Mouse (Mus musculus) midbrain, embryonic 16.5 days (tissue): Measurements from ENCODE around the gene Frrs1. TPM values are rescaled to one million over a fixed set of nuclear protein-coding genes. Genes with fewer than 3 reads are reported as not detected.

Experiments used
- ATAC-seq: fragments of 200-750 bp; cut with Nextera tagmentation; 2 replicates; pipeline ENCODE4 v1.8.0; 2017; ENCODE audit warnings: moderate TSS enrichment
- H3K27ac ChIP-seq: fragments of 300-500 bp; sonication (generic); 2 replicates; pipeline ENCODE4 v1.5.1; 2014; ENCODE audit warnings: mild to moderate bottlenecking, low read length, mixed read lengths
- H3K27me3 ChIP-seq: fragments of 300-500 bp; sonication (generic); 2 replicates; pipeline ENCODE4 v1.6.1; 2014; ENCODE audit warnings: low read depth, low read length, mixed read lengths; ENCODE audit not compliant: control insufficient read depth, insufficient read depth
- H3K36me3 ChIP-seq: fragments of 300-500 bp; sonication (generic); 2 replicates; pipeline ENCODE4 v1.6.1; 2014; ENCODE audit warnings: mild to moderate bottlenecking, low read length, moderate library complexity, mixed read lengths; ENCODE audit not compliant: control insufficient read depth, insufficient read depth
- H3K4me1 ChIP-seq: fragments of 300-500 bp; sonication (generic); 2 replicates; pipeline ENCODE4 v1.6.1; 2014; ENCODE audit warnings: mild to moderate bottlenecking, low read length, mixed read lengths; ENCODE audit not compliant: control insufficient read depth, insufficient read depth
- H3K4me2 ChIP-seq: fragments of 300-500 bp; sonication (generic); 2 replicates; pipeline ENCODE4 v1.6.1; 2014; ENCODE audit warnings: mild to moderate bottlenecking, low read length, mixed read lengths
- H3K4me3 ChIP-seq: fragments of 300-500 bp; sonication (generic); 2 replicates; pipeline ENCODE4 v1.5.1; 2014; ENCODE audit warnings: low read depth, mild to moderate bottlenecking, low read length, moderate library complexity, mixed read lengths
- H3K9ac ChIP-seq: fragments of 300-500 bp; sonication (generic); 2 replicates; pipeline ENCODE4 v1.6.1; 2014; ENCODE audit warnings: low read depth, low read length, mixed read lengths
- H3K9me3 ChIP-seq: fragments of 300-500 bp; sonication (generic); replicated peaks from 2 replicates; pipeline ENCODE4 v1.6.1; 2014; ENCODE audit warnings: mild to moderate bottlenecking, low read length, mixed read lengths; ENCODE audit not compliant: control insufficient read depth, poor library complexity, severe bottlenecking
- WGBS: fragments of 180-500 bp; shearing (Covaris S2); extraction: QIAGEN DNeasy Blood & Tissue Kit; methylation state at CpG from one replicate; pipeline ENCODE4 v1.1.7; 2014; 5-methylcytosine and 5-hydroxymethylcytosine counted together
- polyA plus RNA-seq: library from polyadenylated mRNA; unstranded; fragments of >200 nt; fragmentation: Nextera tagmentation; extraction: Ambion mirVana; gene quantifications from 2 replicates; pipeline ENCODE4 v1.2.1, GENCODE M21; 2015

Gene Frrs1
- polyA plus RNA-seq, 1 experiment from 2014 or later, result 7.6 TPM

DNA sequence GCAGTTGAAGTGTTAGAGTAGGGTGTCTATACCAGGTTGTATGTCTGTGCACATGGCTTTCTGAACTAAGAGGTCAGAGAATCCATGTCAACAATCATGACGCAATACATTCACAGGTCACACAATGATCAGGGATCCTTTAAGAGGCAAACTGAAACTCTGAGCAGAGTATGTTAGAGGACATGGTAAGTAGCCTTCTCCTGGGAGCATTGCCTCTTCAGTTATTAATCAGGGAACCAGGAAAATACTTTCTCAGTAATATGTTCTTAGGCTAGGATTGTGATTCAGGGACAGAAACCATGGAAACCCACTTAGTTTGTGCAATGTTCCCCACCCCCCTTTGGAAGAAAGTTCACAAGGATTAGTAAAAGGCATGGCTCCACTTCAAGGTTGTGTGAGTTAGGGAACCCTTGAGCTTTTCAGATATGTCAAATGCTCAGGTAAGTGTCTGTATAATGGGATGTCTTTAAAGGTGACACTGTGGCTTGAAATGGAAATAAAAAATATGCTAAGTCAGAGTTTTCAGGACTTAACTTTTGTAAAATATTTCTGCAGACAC is 82.4 kb downstream of the Frrs1 start:
- Histone ChIP-seq H3K4me2 (no peak overlapping the region), H3K27me3 (no peaks in the 10 kb centered on the region), H3K4me1 (no peaks in the 10 kb centered on the region), H3K9ac (no peak overlapping the region), H3K36me3 (no peaks in the 10 kb centered on the region), H3K9me3 (no peaks in the 10 kb centered on the region), H3K27ac (no peak overlapping the region), H3K4me3 (no peak overlapping the region)
- ATAC-seq, result no peak
- 100% methylated on average over 1 of the region's 1 CpGs for WGBS

DNA sequence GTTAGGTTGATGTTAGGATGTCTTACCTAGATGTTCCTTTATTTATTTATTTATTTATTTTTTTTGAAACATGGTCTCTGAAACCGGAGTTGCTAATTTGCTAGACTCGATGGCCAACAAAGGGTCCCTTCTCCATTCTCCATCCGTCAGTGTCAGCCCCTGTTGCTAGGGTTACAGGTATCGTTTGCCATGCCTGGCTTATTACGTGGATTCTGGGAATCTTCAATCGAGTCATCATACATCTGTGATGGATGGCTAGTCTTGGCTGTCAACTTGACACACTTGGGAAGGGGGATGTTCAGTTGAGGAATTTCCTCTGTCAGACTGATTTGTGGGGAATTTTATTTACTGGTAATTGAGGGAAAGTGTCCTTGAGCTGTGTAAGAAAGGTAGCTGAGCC is 83.5 kb downstream of the Frrs1 start:
- Histone ChIP-seq H3K27me3 (no peaks in the 10 kb centered on the region), H3K9ac (no peak overlapping the region), H3K4me2 (no peak overlapping the region), H3K9me3 (no peaks in the 10 kb centered on the region), H3K36me3 (no peaks in the 10 kb centered on the region), H3K4me1 (no peaks in the 10 kb centered on the region), H3K27ac (no peak overlapping the region), H3K4me3 (no peak overlapping the region)
- no peak for ATAC-seq
- 79% methylated on average over 6 of the region's 6 CpGs for WGBS

DNA sequence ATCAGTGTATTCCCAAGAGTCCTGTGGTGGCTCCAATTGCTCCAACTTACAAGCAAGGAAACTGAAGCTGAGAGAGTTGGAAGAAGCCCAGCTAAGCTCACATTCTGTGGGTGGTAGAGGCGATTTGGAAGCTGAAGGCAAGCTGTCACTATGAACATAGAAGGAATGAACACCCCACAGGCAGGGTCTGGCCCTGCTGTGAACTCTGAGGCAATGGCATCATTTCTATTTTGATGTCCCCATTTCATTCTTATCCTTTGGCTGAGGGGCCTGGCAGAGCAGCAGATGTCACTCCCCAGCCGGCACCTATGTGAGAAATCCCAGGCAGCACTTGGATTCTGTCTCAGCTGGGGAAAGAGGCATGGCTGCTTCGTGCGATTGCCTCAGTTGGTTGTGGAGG is 84.2 kb downstream of the Frrs1 start:
- no peak overlapping the region for H3K27ac ChIP-seq
- WGBS, result 87% methylated on average over 4 of the region's 4 CpGs
- ATAC-seq, result no peak
- H3K4me2 ChIP-seq, result no peak overlapping the region
- H3K27me3 ChIP-seq, result no peaks in the 10 kb centered on the region
- H3K36me3 ChIP-seq, result no peaks in the 10 kb centered on the region
- no peaks in the 10 kb centered on the region for H3K9me3 ChIP-seq
- no peak overlapping the region for H3K9ac ChIP-seq
- no peaks in the 10 kb centered on the region for H3K4me1 ChIP-seq
- H3K4me3 ChIP-seq, result no peak overlapping the region

DNA sequence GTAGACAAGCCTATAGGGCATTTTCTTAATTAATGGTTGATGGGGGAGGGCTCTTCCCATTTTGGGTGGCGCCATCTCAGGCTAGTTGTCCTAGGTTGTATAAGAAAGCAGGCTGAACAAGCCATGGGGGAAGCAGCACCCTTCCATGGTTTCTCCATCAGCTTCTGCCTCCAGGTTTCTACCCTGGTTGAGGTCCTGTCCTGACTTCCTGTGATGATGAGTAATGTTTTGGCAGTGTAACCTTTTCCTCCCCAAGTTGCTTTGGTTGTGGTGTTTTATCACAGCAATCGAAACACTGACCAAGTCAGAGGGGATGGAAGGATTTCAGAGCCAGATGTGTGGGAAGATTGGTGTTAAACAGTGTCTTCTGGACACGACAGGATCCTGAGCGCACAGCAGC is 87.2 kb downstream of the Frrs1 start:
- 90% methylated on average over 4 of the region's 4 CpGs for WGBS
- H3K27ac ChIP-seq, result no peak overlapping the region
- H3K27me3 ChIP-seq, result no peaks in the 10 kb centered on the region
- no peak for ATAC-seq
- H3K4me3 ChIP-seq, result no peak overlapping the region
- H3K9ac ChIP-seq, result no peak overlapping the region
- H3K9me3 ChIP-seq, result no peaks in the 10 kb centered on the region
- H3K4me2 ChIP-seq, result no peak overlapping the region
- H3K36me3 ChIP-seq, result no peaks in the 10 kb centered on the region
- H3K4me1 ChIP-seq, result no peaks in the 10 kb centered on the region

DNA sequence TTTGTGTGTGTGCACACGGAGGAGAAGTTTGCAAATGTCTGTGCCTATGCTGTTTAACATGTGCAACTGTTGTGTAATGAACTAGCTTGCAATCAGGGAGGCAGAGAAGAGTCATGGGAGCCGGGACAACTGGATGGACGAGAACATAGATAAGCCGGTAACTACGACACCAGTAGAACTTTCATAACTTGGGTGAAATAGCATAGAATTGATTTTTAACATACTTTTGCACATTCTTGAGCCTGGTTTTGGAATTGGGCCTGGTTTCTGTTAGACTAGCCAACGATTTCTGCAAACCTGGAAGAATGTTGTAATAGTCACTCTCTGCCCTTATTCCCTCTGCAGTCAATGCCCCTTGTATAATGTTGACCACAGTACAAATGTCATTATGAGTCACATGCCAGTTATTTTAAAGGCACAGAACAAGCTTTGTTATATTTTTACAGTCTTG is 91.4 kb downstream of the Frrs1 start:
- no peaks in the 10 kb centered on the region for H3K4me1 ChIP-seq
- H3K9me3 ChIP-seq, result no peaks in the 10 kb centered on the region
- no peaks in the 10 kb centered on the region for H3K36me3 ChIP-seq
- no peak overlapping the region for H3K9ac ChIP-seq
- no peak overlapping the region for H3K4me2 ChIP-seq
- no peak overlapping the region for H3K4me3 ChIP-seq
- H3K27me3 ChIP-seq, result no peaks in the 10 kb centered on the region
- no peak for ATAC-seq
- H3K27ac ChIP-seq, result no peak overlapping the region
- 92% methylated on average over 6 of the region's 6 CpGs for WGBS

DNA sequence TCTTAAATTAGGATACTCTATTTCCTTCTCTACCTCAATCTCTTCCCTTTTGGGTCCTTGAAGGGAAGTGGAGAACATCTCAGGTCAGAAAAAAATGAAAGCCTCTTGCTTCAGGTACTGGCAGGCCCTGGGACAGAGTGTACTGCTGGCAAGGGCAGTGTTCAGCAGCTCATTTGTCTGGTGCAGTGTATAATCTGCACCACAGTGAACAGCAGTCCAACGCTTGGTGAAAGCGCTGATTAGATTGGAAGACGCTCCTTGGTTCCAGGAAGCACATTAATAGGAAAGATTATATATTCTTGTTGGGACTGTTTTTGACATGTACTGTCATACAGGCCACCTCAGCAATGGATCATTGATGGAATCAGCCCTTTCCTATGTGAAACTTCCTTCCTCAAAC is 92.2 kb downstream of the Frrs1 start:
- ATAC-seq, result no peak
- Histone ChIP-seq H3K27ac (no peak overlapping the region), H3K9ac (no peak overlapping the region), H3K4me2 (no peak overlapping the region), H3K36me3 (no peaks in the 10 kb centered on the region), H3K4me1 (no peaks in the 10 kb centered on the region), H3K4me3 (no peak overlapping the region), H3K27me3 (no peaks in the 10 kb centered on the region), H3K9me3 (no peaks in the 10 kb centered on the region)
- WGBS, result 91% methylated on average over 3 of the region's 3 CpGs

DNA sequence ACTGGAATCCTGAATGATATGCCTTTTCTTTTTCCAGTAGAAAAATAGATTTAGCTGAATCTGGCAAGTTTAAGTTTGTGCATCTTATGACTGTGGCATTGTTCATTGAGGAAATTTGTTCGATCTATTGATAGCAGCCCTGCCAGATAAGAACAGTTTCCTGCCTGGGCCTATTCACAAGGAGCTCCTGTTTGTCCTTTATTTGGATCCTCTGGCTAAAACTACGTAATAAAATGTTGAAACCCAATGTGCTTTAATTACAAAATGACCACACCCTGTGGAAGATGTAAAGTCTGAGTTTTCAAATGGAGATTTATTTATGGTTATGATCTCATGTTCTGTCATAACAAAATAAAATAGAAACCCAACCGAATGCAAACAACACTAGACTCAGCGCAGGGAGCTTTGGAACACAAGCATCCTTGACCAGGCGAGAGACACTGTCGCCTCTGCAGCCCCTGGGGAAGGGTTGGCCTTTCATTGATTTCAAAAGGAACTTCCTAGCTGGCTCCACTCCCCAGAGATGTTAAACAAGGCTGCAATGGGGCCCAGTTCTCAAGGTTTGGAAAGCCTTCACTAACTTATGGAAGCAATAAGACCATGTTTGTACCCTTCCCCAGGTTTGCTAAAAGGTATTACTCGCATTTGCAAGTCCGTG is 93.1 kb downstream of the Frrs1 start:
- Histone ChIP-seq H3K9ac (no peak overlapping the region), H3K9me3 (no peaks in the 10 kb centered on the region), H3K4me1 (no peaks in the 10 kb centered on the region), H3K27me3 (no peaks in the 10 kb centered on the region), H3K27ac (no peak overlapping the region), H3K4me2 (no peak overlapping the region), H3K36me3 (no peaks in the 10 kb centered on the region), H3K4me3 (no peak overlapping the region)
- WGBS, result 88% methylated on average over 8 of the region's 8 CpGs
- ATAC-seq, result no peak

DNA sequence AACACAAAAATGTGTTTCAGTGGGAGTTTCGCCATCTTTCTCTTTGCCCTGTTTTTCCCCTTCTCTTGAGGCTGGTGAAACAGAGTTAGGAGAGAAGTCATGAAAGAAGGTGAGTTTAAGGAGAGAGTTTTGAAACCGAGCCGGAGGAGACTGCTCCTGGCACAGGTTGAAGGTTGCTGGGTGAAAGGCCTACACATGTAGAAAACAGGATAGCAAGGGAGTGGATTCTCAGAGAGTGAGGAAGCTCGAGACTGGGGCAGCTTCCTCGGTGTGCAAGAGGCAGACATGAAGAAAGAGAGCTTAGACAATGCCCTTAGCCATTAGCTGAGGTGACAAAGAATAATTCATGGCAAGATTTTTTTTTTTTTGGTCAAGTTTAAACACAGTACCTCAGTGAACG is 94.1 kb downstream of the Frrs1 start:
- no peaks in the 10 kb centered on the region for H3K27me3 ChIP-seq
- no peaks in the 10 kb centered on the region for H3K9me3 ChIP-seq
- H3K9ac ChIP-seq, result no peak overlapping the region
- H3K4me3 ChIP-seq, result no peak overlapping the region
- H3K4me2 ChIP-seq, result no peak overlapping the region
- H3K36me3 ChIP-seq, result no peaks in the 10 kb centered on the region
- WGBS, result 91% methylated on average over 6 of the region's 6 CpGs
- no peak for ATAC-seq
- no peaks in the 10 kb centered on the region for H3K4me1 ChIP-seq
- H3K27ac ChIP-seq, result no peak overlapping the region

DNA sequence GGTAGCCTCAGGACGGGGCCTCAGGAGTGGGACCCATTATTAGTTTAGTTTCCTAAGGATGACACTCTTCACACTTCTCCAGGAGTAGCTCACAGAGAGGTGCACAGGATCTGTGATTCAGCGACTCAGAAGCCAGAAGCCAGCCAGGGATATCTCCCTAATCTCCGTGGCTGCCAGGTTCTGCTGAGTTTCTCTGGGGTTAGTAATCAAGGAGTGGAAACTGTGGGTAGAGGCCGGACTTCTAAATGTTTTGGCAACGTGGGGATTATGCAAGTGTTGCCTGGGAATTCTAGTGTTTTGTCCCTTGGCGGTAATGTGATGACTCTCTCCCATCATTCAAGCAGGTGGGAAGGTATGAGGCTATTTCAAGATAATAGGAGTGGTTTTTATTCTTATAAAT is 95.8 kb downstream of the Frrs1 start:
- H3K9me3 ChIP-seq, result no peaks in the 10 kb centered on the region
- no peak overlapping the region for H3K9ac ChIP-seq
- H3K27ac ChIP-seq, result no peak overlapping the region
- no peak for ATAC-seq
- WGBS, result 70% methylated on average over 6 of the region's 6 CpGs
- H3K27me3 ChIP-seq, result no peaks in the 10 kb centered on the region
- no peak overlapping the region for H3K4me2 ChIP-seq
- no peaks in the 10 kb centered on the region for H3K36me3 ChIP-seq
- H3K4me3 ChIP-seq, result no peak overlapping the region
- H3K4me1 ChIP-seq, result no peaks in the 10 kb centered on the region
